ENCODE assay signal across 9 mouse cellular contexts in the genomic region with DNA sequence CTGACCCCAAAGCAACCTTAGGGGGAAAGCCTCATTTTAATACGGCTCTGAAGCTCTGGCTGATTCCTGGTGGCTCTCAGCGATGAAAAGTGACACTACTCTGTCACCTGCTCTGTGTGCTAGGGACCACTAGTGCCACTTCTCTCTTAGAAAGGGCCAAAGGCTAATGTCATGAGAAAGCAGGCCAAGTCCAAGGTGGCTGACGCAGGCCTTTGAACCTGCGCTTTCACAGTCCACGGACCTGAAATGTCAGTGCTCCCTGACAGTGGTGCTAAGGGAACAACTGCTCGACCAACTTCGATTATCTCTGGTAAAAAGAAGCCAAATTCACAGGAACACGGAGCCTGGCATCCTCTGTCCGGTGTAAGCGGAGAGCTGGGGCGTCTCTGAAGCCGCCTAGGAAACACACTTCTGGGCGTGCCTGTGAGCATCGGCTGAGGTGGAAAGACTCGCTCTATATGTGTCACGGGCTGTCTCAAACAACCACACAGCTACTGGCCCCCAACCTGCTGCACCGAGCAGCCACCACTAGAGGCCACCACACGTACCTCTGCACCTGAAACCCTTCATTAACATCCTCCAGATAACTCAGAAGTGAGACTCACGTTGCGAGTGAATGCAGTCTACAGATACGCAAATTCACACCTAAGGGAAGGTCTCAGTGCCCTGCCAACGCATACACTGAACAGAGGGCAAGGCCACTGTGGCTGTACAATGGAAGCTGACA.
DNase-seq lines count a peak whose midpoint lies in the region; ATAC-seq and TF ChIP-seq lines count a peak whose summit lies in the region.
"Had no signal": no experiment of that assay in that cellular context is flagged by ENCODE, and none has a peak within 500 bp of the region (broad histone marks: within the 10 kb centered on the region; RNA-seq: fewer than 3 reads in every experiment).

No protein-coding gene starts in this region.

- H3K9me3 ChIP-seq in hindbrain, embryonic 10.5 days = no peaks in the 10 kb centered on the region
- no peaks in the 10 kb centered on the region for H3K9me3 ChIP-seq in hindbrain, embryonic 16.5 days (ENCODE audit: control insufficient read depth, low read length)
- H3K9me3 ChIP-seq in embryonic facial prominence, embryonic 10.5 days = no peaks in the 10 kb centered on the region
- H3K9me3 ChIP-seq: lung, embryonic 15.5 days had no signal

- TF ChIP-seq POLR2A in olfactory bulb, adult 2 months (IDR thresholded peaks at IDR 0.05; ENCODE audit: insufficient read depth, low read depth, low read length) = no peak

- H3K27ac ChIP-seq in hindbrain, embryonic 10.5 days = no peak overlapping the region
- no peak overlapping the region for H3K27ac ChIP-seq in hindbrain, embryonic 16.5 days (ENCODE audit: low read depth, low read length)
- H3K27ac ChIP-seq in embryonic facial prominence, embryonic 10.5 days (replicated peaks) = no peak overlapping the region
- no peak overlapping the region for H3K27ac ChIP-seq in olfactory bulb, adult 2 months (ENCODE audit: insufficient read depth, low read depth, low read length)
- H3K27ac ChIP-seq: lung, embryonic 15.5 days had no signal

- WGBS in hindbrain, embryonic 10.5 days = 74% methylated on average over 22 of the region's 22 CpGs
- 77% methylated on average over 22 of the region's 22 CpGs for WGBS in hindbrain, embryonic 16.5 days
- WGBS in embryonic facial prominence, embryonic 10.5 days = 77% methylated on average over 22 of the region's 22 CpGs
- WGBS in olfactory bulb, adult 2 months = 71% methylated on average over 22 of the region's 22 CpGs

- no peak overlapping the region for H3K4me3 ChIP-seq in hindbrain, embryonic 10.5 days
- H3K4me3 ChIP-seq in hindbrain, embryonic 16.5 days (ENCODE audit: low read length) = no peak overlapping the region
- H3K4me3 ChIP-seq in embryonic facial prominence, embryonic 10.5 days = no peak overlapping the region
- H3K4me3 ChIP-seq in olfactory bulb, adult 2 months (ENCODE audit: insufficient read depth, low read depth, low read length) = no peak overlapping the region
- H3K4me3 ChIP-seq: lung, embryonic 15.5 days had no signal

- H3K4me2 ChIP-seq in hindbrain, embryonic 16.5 days (ENCODE audit: low read length) = no peak overlapping the region
- H3K4me2 ChIP-seq: lung, embryonic 15.5 days had no signal

- no peaks in the 10 kb centered on the region for H3K27me3 ChIP-seq in hindbrain, embryonic 10.5 days (ENCODE audit: insufficient read depth, poor library complexity, severe bottlenecking)
- no peaks in the 10 kb centered on the region for H3K27me3 ChIP-seq in hindbrain, embryonic 16.5 days (replicated peaks; ENCODE audit: control insufficient read depth, insufficient read depth, low read length)
- no peaks in the 10 kb centered on the region for H3K27me3 ChIP-seq in embryonic facial prominence, embryonic 10.5 days (replicated peaks; ENCODE audit: low read depth, poor library complexity, severe bottlenecking)
- H3K27me3 ChIP-seq: lung, embryonic 15.5 days had no signal

- DNase-seq in hindbrain, embryonic 10.5 days (ENCODE audit: low spot score) = peak; percentile 39
- DNase-seq in ZHBTc4 (ENCODE audit: low read depth, low spot score) = peak; percentile 85
- DNase-seq in embryonic facial prominence, embryonic 10.5 days (ENCODE audit: low spot score) = peak; percentile 61
- DNase-seq in liver = peak; percentile 67
- peak; percentile 28 for DNase-seq in yolk sac, embryonic 10.5 days (ENCODE audit: low spot score)

- TF ChIP-seq CTCF in olfactory bulb, adult 2 months (IDR thresholded peaks at IDR 0.05; ENCODE audit: insufficient read depth, low read depth, low read length) = peak; percentile 54; the same call in 1 of the 2 replicates

- peaks cover 38% of the 10 kb centered on the region for H3K4me1 ChIP-seq in hindbrain, embryonic 10.5 days (replicated peaks)
- peaks cover 15% of the 10 kb centered on the region for H3K4me1 ChIP-seq in hindbrain, embryonic 16.5 days (ENCODE audit: control insufficient read depth, insufficient read depth, low read depth, low read length)
- peaks cover 34% of the 10 kb centered on the region for H3K4me1 ChIP-seq in embryonic facial prominence, embryonic 10.5 days
- H3K4me1 ChIP-seq in olfactory bulb, adult 2 months (ENCODE audit: control insufficient read depth, insufficient read depth, low read length) = peaks cover 59% of the 10 kb centered on the region
- H3K4me1 ChIP-seq: lung, embryonic 15.5 days had no signal

- no peak for ATAC-seq in hindbrain, embryonic 16.5 days
- ATAC-seq in inflammation-experienced regulatory T-cells, adult 6 months = peak; percentile 88

- H3K9ac ChIP-seq in hindbrain, embryonic 16.5 days (ENCODE audit: low read depth, low read length) = no peak overlapping the region
- H3K9ac ChIP-seq: lung, embryonic 15.5 days had no signal

- H3K36me3 ChIP-seq in hindbrain, embryonic 10.5 days = no peaks in the 10 kb centered on the region
- H3K36me3 ChIP-seq in hindbrain, embryonic 16.5 days (ENCODE audit: control insufficient read depth, insufficient read depth, low read length) = no peaks in the 10 kb centered on the region
- H3K36me3 ChIP-seq in embryonic facial prominence, embryonic 10.5 days (replicated peaks) = no peaks in the 10 kb centered on the region
- H3K36me3 ChIP-seq: lung, embryonic 15.5 days had no signal

Comparison
In these comparisons a context has a peak if more than half of its experiments do, and no peak if none do; other contexts are left out.
1. DNase-seq: peak in every context shown above with its lines; median percentile 85 in ZHBTc4; 67 in liver; 61 in embryonic facial prominence, embryonic 10.5 days; 39 in hindbrain, embryonic 10.5 days; 28 in yolk sac, embryonic 10.5 days.